ENCODE assay signal across 20 mouse cellular contexts in genomic region chr7:118240402-118240801, GRCm38 (mm10).
"Had no signal": no experiment of that assay in that cellular context is flagged by ENCODE, and none has a peak within 500 bp of the region (broad histone marks: within the 10 kb centered on the region; RNA-seq: fewer than 3 reads in every experiment).

No protein-coding gene starts in this region.

- DNase-seq: lung, adult 18-20 months; lung, embryonic 14.5 days; lung, postnatal 10 days; retina, postnatal 1 day; right cerebral cortex, adult 18-20 months; right cerebral cortex, postnatal 25 days; right cerebral cortex, postnatal 4 days; spleen, adult 18-20 months; thymus, adult 2 months; thymus, postnatal 25 days; thymus, postnatal 4 days had no signal

- H3K4me3 ChIP-seq: liver, embryonic 15.5 days; megakaryocyte, embryonic 14.5 days; midbrain, embryonic 13.5 days; midbrain, embryonic 15.5 days; neural tube, embryonic 12.5 days; stomach, embryonic 15.5 days had no signal

- H3K27ac ChIP-seq: liver, embryonic 15.5 days; macrophage; midbrain, embryonic 13.5 days; midbrain, embryonic 15.5 days; neural tube, embryonic 12.5 days; stomach, embryonic 15.5 days; stomach, postnatal 0 days had no signal

- H3K36me3 ChIP-seq: liver, embryonic 15.5 days; midbrain, embryonic 13.5 days; midbrain, embryonic 15.5 days; neural tube, embryonic 12.5 days; stomach, embryonic 15.5 days had no signal

- ATAC-seq: midbrain, embryonic 13.5 days; midbrain, embryonic 15.5 days had no signal

- H3K4me2 ChIP-seq: lung, embryonic 14.5 days; midbrain, embryonic 11.5 days; midbrain, embryonic 13.5 days; midbrain, embryonic 15.5 days; neural tube, embryonic 12.5 days; stomach, embryonic 15.5 days had no signal

- H3K27me3 ChIP-seq: liver, embryonic 15.5 days; megakaryocyte, embryonic 14.5 days; midbrain, embryonic 13.5 days; midbrain, embryonic 15.5 days; neural tube, embryonic 12.5 days; stomach, embryonic 15.5 days had no signal

- H3K9me3 ChIP-seq: liver, embryonic 15.5 days; megakaryocyte, embryonic 14.5 days; midbrain, embryonic 13.5 days; midbrain, embryonic 15.5 days; neural tube, embryonic 12.5 days; stomach, embryonic 15.5 days had no signal

- H3K9ac ChIP-seq: liver, embryonic 15.5 days; lung, embryonic 14.5 days; midbrain, embryonic 13.5 days; midbrain, embryonic 15.5 days; neural tube, embryonic 12.5 days; stomach, embryonic 15.5 days had no signal
